11 mouse cellular contexts compared by ENCODE assay signal in genomic region chr7:67243894-67244282, GRCm38 (mm10). TPM values are rescaled to one million over a fixed set of nuclear protein-coding genes. Genes with fewer than 3 reads are reported as not detected.
DNase-seq lines count a peak whose midpoint lies in the region; ATAC-seq and TF ChIP-seq lines count a peak whose summit lies in the region.
"Had no signal": no experiment of that assay in that cellular context is flagged by ENCODE, and none has a peak within 500 bp of the region (broad histone marks: within the 10 kb centered on the region; RNA-seq: fewer than 3 reads in every experiment).

No protein-coding gene starts in this region.

- H3K4me2 ChIP-seq in intestine, postnatal 0 days (replicated peaks; ENCODE audit: low read depth): no peak overlapping the region
- no peak overlapping the region for H3K4me2 ChIP-seq in intestine, embryonic 16.5 days (ENCODE audit: low read depth, low read length)
- H3K4me2 ChIP-seq: heart, embryonic 12.5 days; neural tube, embryonic 13.5 days had no signal

- H3K36me3 ChIP-seq in intestine, postnatal 0 days (ENCODE audit: control insufficient read depth, insufficient read depth): peaks cover 11% of the 10 kb centered on the region
- H3K36me3 ChIP-seq in intestine, embryonic 16.5 days (ENCODE audit: control insufficient read depth, insufficient read depth, low read length): no peaks in the 10 kb centered on the region

- 52% methylated on average over 4 of the region's 4 CpGs for WGBS in intestine, postnatal 0 days
- 45% methylated on average over 4 of the region's 4 CpGs for WGBS in intestine, embryonic 16.5 days

- no peaks in the 10 kb centered on the region for H3K4me1 ChIP-seq in intestine, postnatal 0 days (replicated peaks; ENCODE audit: control insufficient read depth, insufficient read depth, low read length)
- H3K4me1 ChIP-seq in intestine, embryonic 16.5 days (ENCODE audit: control insufficient read depth, insufficient read depth, low read length): peaks cover 3% of the 10 kb centered on the region; the same call in 1 of the 2 replicates
- H3K4me1 ChIP-seq: neural tube, embryonic 13.5 days had no signal

- peak; percentile 32 for TF ChIP-seq CTCF in intestine, postnatal 0 days (IDR thresholded peaks at IDR 0.05; ENCODE audit: low read depth)

- no peak overlapping the region for H3K4me3 ChIP-seq in intestine, postnatal 0 days (ENCODE audit: low read depth, low read length)
- no peak overlapping the region for H3K4me3 ChIP-seq in intestine, embryonic 16.5 days (ENCODE audit: low read length)
- H3K4me3 ChIP-seq: heart, embryonic 12.5 days; neural tube, embryonic 13.5 days had no signal

- no peak overlapping the region for H3K27ac ChIP-seq in intestine, postnatal 0 days (ENCODE audit: low read depth, low read length)
- no peak overlapping the region for H3K27ac ChIP-seq in intestine, embryonic 16.5 days (ENCODE audit: low read length)
- H3K27ac ChIP-seq: neural tube, embryonic 13.5 days had no signal

- no peaks in the 10 kb centered on the region for H3K27me3 ChIP-seq in intestine, postnatal 0 days (replicated peaks; ENCODE audit: control insufficient read depth, insufficient read depth, low read length)
- H3K27me3 ChIP-seq in intestine, embryonic 16.5 days (replicated peaks; ENCODE audit: control insufficient read depth, insufficient read depth, low read length): no peaks in the 10 kb centered on the region
- H3K27me3 ChIP-seq: heart, embryonic 12.5 days; neural tube, embryonic 13.5 days had no signal

- no peak overlapping the region for H3K9ac ChIP-seq in intestine, postnatal 0 days (ENCODE audit: low read depth, low read length)
- no peak overlapping the region for H3K9ac ChIP-seq in intestine, embryonic 16.5 days (ENCODE audit: low read depth, low read length)
- H3K9ac ChIP-seq: heart, embryonic 12.5 days; neural tube, embryonic 13.5 days had no signal

- no peaks in the 10 kb centered on the region for H3K9me3 ChIP-seq in intestine, postnatal 0 days (ENCODE audit: control insufficient read depth)
- no peaks in the 10 kb centered on the region for H3K9me3 ChIP-seq in intestine, embryonic 16.5 days (ENCODE audit: control insufficient read depth, low read length)
- H3K9me3 ChIP-seq: heart, embryonic 12.5 days; neural tube, embryonic 13.5 days had no signal

- ATAC-seq in intestine, postnatal 0 days: no peak
- no peak for ATAC-seq in intestine, embryonic 16.5 days
- peak; percentile 39 for ATAC-seq in CD4-positive, CD25-positive, alpha-beta regulatory T cell, adult 4 months

- peak; percentile 31 for DNase-seq in adipocyte (ENCODE audit: low spot score)
- peak; percentile 18 for DNase-seq in mesoderm, embryonic 11.5 days (ENCODE audit: low read depth, low spot score)
- no peak for DNase-seq in urinary bladder, postnatal 4 days (ENCODE audit: low spot score in 2 of 2)
- DNase-seq in frontal cortex, postnatal 36 days (ENCODE audit: low spot score in 2 of 2): no peak
- DNase-seq: cerebellum, postnatal 25 days; right cerebral cortex, postnatal 14 days had no signal

RNA-seq across cellular contexts. Expression of gene Lysmd4, which starts 21.5 kb away (rescaled TPM):
- 9.3 and 9.6 TPM in 2 replicates for polyA plus RNA-seq in intestine, postnatal 0 days (2015; fragmentation: Nextera tagmentation; extraction: Ambion mirVana)
- 11.5 and 11.8 TPM in 2 replicates for polyA plus RNA-seq in intestine, embryonic 16.5 days (2015; fragmentation: Nextera tagmentation; extraction: Ambion mirVana)
- polyA plus RNA-seq in CD4-positive, CD25-positive, alpha-beta regulatory T cell, adult 4 months (2017; shearing (Covaris generic)): 1 to 10 TPM; 6.1 to 9.1 TPM

Comparison
In these comparisons a context has a peak if more than half of its experiments do, and no peak if none do; other contexts are left out.
1. DNase-seq: peak in adipocyte (single experiment) and mesoderm, embryonic 11.5 days (single experiment); none in urinary bladder, postnatal 4 days (0 of 2) and frontal cortex, postnatal 36 days (0 of 2).